12 mouse cellular contexts compared by ENCODE assay signal in genomic region chr16:18860186-18860585, GRCm38 (mm10). TPM values are rescaled to one million over a fixed set of nuclear protein-coding genes. Genes with fewer than 3 reads are reported as not detected.
DNase-seq lines count a peak whose midpoint lies in the region; ATAC-seq and TF ChIP-seq lines count a peak whose summit lies in the region.
"Had no signal": no experiment of that assay in that cellular context is flagged by ENCODE, and none has a peak within 500 bp of the region (broad histone marks: within the 10 kb centered on the region; RNA-seq: fewer than 3 reads in every experiment).

No protein-coding gene starts in this region.

- no peak for ATAC-seq in kidney, embryonic 15.5 days (replicated peaks; ENCODE audit: low FRiP score)
- peak; percentile 97 for ATAC-seq in Patski
- no peak for ATAC-seq in intestine, postnatal 0 days
- ATAC-seq: midbrain, embryonic 13.5 days had no signal

- H3K36me3 ChIP-seq in kidney, embryonic 15.5 days, result no peaks in the 10 kb centered on the region
- no peaks in the 10 kb centered on the region for H3K36me3 ChIP-seq in intestine, postnatal 0 days (ENCODE audit: control insufficient read depth, insufficient read depth)
- H3K36me3 ChIP-seq: midbrain, embryonic 13.5 days had no signal

- TF ChIP-seq CTCF in Patski (IDR thresholded peaks at IDR 0.05), result no peak
- no peak for TF ChIP-seq CTCF in intestine, postnatal 0 days (IDR thresholded peaks at IDR 0.05; ENCODE audit: low read depth)

- H3K4me1 ChIP-seq in kidney, embryonic 15.5 days, result no peaks in the 10 kb centered on the region
- no peaks in the 10 kb centered on the region for H3K4me1 ChIP-seq in intestine, postnatal 0 days (replicated peaks; ENCODE audit: control insufficient read depth, insufficient read depth, low read length)
- H3K4me1 ChIP-seq: midbrain, embryonic 13.5 days had no signal

- no peak overlapping the region for H3K9ac ChIP-seq in kidney, embryonic 15.5 days
- no peak overlapping the region for H3K9ac ChIP-seq in intestine, postnatal 0 days (ENCODE audit: low read depth, low read length)
- H3K9ac ChIP-seq: liver, embryonic 14.5 days; midbrain, embryonic 13.5 days had no signal

- no peak overlapping the region for H3K4me2 ChIP-seq in kidney, embryonic 15.5 days
- no peak overlapping the region for H3K4me2 ChIP-seq in intestine, postnatal 0 days (replicated peaks; ENCODE audit: low read depth)
- H3K4me2 ChIP-seq: midbrain, embryonic 13.5 days had no signal

- CTCF ChIA-PET in Patski (lab: Charles Lee), result interaction anchor here (1.2 kb wide), 1 partner anchor 45 kb away, joined by 4 read pairs; no protein-coding TSS in a partner anchor

- no peak overlapping the region for H3K4me3 ChIP-seq in kidney, embryonic 15.5 days (replicated peaks)
- H3K4me3 ChIP-seq in intestine, postnatal 0 days (ENCODE audit: low read depth, low read length), result no peak overlapping the region
- H3K4me3 ChIP-seq: midbrain, embryonic 13.5 days had no signal

- 81% methylated on average over 1 of the region's 1 CpGs for WGBS in kidney, embryonic 15.5 days
- WGBS in intestine, postnatal 0 days, result 77% methylated on average over 1 of the region's 1 CpGs

- H3K27me3 ChIP-seq in kidney, embryonic 15.5 days, result no peaks in the 10 kb centered on the region
- H3K27me3 ChIP-seq in Patski, result no peaks in the 10 kb centered on the region
- H3K27me3 ChIP-seq in intestine, postnatal 0 days (replicated peaks; ENCODE audit: control insufficient read depth, insufficient read depth, low read length), result no peaks in the 10 kb centered on the region
- H3K27me3 ChIP-seq: midbrain, embryonic 13.5 days had no signal

- DNase-seq in kidney, postnatal 25 days, result peak; percentile 22 to 58
- DNase-seq in Patski (ENCODE audit: low read depth, low spot score), result peak; percentile 93
- DNase-seq in adrenal gland, postnatal 10 days, result peak; percentile 72
- peak; percentile 61 for DNase-seq in gastrocnemius, postnatal 25 days
- DNase-seq in thymus, postnatal 10 days (ENCODE audit: low spot score in 2 of 2), result no peak
- DNase-seq in thymus, adult 18-20 months, result no peak
- DNase-seq: layer of hippocampus, postnatal 36 days had no signal

- POLR2A ChIA-PET in Patski (lab: Charles Lee), result no interaction called here

- H3K27ac ChIP-seq in kidney, embryonic 15.5 days, result no peak overlapping the region
- no peak overlapping the region for H3K27ac ChIP-seq in intestine, postnatal 0 days (ENCODE audit: low read depth, low read length)
- H3K27ac ChIP-seq: liver, embryonic 14.5 days; midbrain, embryonic 13.5 days had no signal

- H3K9me3 ChIP-seq in kidney, embryonic 15.5 days (replicated peaks), result no peaks in the 10 kb centered on the region; the same call in 1 of the 2 replicates
- H3K9me3 ChIP-seq in intestine, postnatal 0 days (ENCODE audit: control insufficient read depth), result no peaks in the 10 kb centered on the region
- H3K9me3 ChIP-seq: midbrain, embryonic 13.5 days had no signal

- in situ Hi-C loops in Patski (cut with MboI; ENCODE audit: low pct_unique_long_range_greater_than_20kb), result no loop called here

RNA-seq across cellular contexts. Expression of gene Mrpl40, which starts 16.5 kb away (rescaled TPM):
- 101 and 108 TPM in 2 replicates for polyA plus RNA-seq in kidney, embryonic 15.5 days (2015; fragmentation: Nextera tagmentation; extraction: Ambion mirVana)
- 80.1 TPM for polyA plus RNA-seq in Patski (2021)
- total RNA-seq in adrenal gland, postnatal 10 days (2021), result 10 to 100 TPM; 61.2 to 66.6 TPM
- 10 to 100 TPM; 42.8 to 45.5 TPM for total RNA-seq in gastrocnemius, postnatal 25 days (2021)
- polyA plus RNA-seq in intestine, postnatal 0 days (2015; fragmentation: Nextera tagmentation; extraction: Ambion mirVana), result 74.1 and 77.8 TPM in 2 replicates

RNA-seq across cellular contexts. Expression of gene Hira, which starts 16.7 kb away (rescaled TPM):
- 14.6 and 15.6 TPM in 2 replicates for polyA plus RNA-seq in kidney, embryonic 15.5 days (2015; fragmentation: Nextera tagmentation; extraction: Ambion mirVana)
- polyA plus RNA-seq in Patski (2021), result 53.8 TPM
- 10 to 100 TPM; 36.3 to 44.4 TPM for total RNA-seq in adrenal gland, postnatal 10 days (2021)
- total RNA-seq in gastrocnemius, postnatal 25 days (2021), result 10 to 100 TPM; 19.0 to 20.2 TPM
- 6.9 and 8.3 TPM in 2 replicates for polyA plus RNA-seq in intestine, postnatal 0 days (2015; fragmentation: Nextera tagmentation; extraction: Ambion mirVana)

RNA-seq across cellular contexts. Expression of gene Gm28539, which starts 23.8 kb away (rescaled TPM):
- polyA plus RNA-seq in kidney, embryonic 15.5 days (2015; fragmentation: Nextera tagmentation; extraction: Ambion mirVana), result not detected in 2 replicates
- polyA plus RNA-seq in Patski (2021), result 10.8 TPM
- total RNA-seq in adrenal gland, postnatal 10 days (2021), result under 1 TPM; 0.39 to 0.70 TPM
- 1 to 10 TPM; 1.3 to 2.3 TPM for total RNA-seq in gastrocnemius, postnatal 25 days (2021)
- not detected in 2 replicates for polyA plus RNA-seq in intestine, postnatal 0 days (2015; fragmentation: Nextera tagmentation; extraction: Ambion mirVana)
- polyA plus RNA-seq: heart, embryonic 14.5 days; liver, embryonic 14.5 days; midbrain, embryonic 13.5 days had no signal

RNA-seq across cellular contexts. Expression of gene 2510002D24Rik, which starts 23.8 kb away (rescaled TPM):
- polyA plus RNA-seq in kidney, embryonic 15.5 days (2015; fragmentation: Nextera tagmentation; extraction: Ambion mirVana), result 41.3 and 47.7 TPM in 2 replicates
- 17.6 TPM for polyA plus RNA-seq in Patski (2021)
- 10 to 100 TPM; 17.9 to 24.1 TPM for total RNA-seq in adrenal gland, postnatal 10 days (2021)
- total RNA-seq in gastrocnemius, postnatal 25 days (2021), result 10 to 100 TPM; 17.3 to 17.8 TPM
- 18.3 and 25.8 TPM in 2 replicates for polyA plus RNA-seq in intestine, postnatal 0 days (2015; fragmentation: Nextera tagmentation; extraction: Ambion mirVana)

RNA-seq across cellular contexts. Expression of gene Cdc45, which starts 48.4 kb away (rescaled TPM):
- 47.6 and 54.0 TPM in 2 replicates for polyA plus RNA-seq in kidney, embryonic 15.5 days (2015; fragmentation: Nextera tagmentation; extraction: Ambion mirVana)
- 20.0 TPM for polyA plus RNA-seq in Patski (2021)
- 10 to 100 TPM; 12.9 to 14.6 TPM for total RNA-seq in adrenal gland, postnatal 10 days (2021)
- total RNA-seq in gastrocnemius, postnatal 25 days (2021), result 1 to 10 TPM; 2.3 to 2.5 TPM
- 8.9 and 9.3 TPM in 2 replicates for polyA plus RNA-seq in intestine, postnatal 0 days (2015; fragmentation: Nextera tagmentation; extraction: Ambion mirVana)

Comparison
In these comparisons a context has a peak if more than half of its experiments do, and no peak if none do; other contexts are left out.
1. DNase-seq: peak in kidney, postnatal 25 days (2 of 2), Patski (single experiment), adrenal gland, postnatal 10 days (single experiment) and gastrocnemius, postnatal 25 days (single experiment); none in thymus, postnatal 10 days (0 of 2) and thymus, adult 18-20 months (0 of 2).
2. RNA of gene Gm28539, which starts 23.8 kb away (polyA plus RNA-seq): 10.8 TPM in Patski (single experiment); not detected in kidney, embryonic 15.5 days and not detected in intestine, postnatal 0 days; every median in the first group is over 10 times any median in the second.